Mouse (Mus musculus): ENCODE data around the gene Ralgapa2. TPM values are rescaled to one million over a fixed set of nuclear protein-coding genes. Genes with fewer than 3 reads are reported as not detected.

Gene Ralgapa2
- polyA plus RNA-seq, 1 experiment from 2014 or later, result 10.6 TPM

- H3K36me3 ChIP-seq (ENCODE audit: control insufficient read depth, insufficient read depth, low read length), result no peaks in the 10 kb centered on the region
- H3K4me2 ChIP-seq, result peak overlapping the region; percentile 68
- ATAC-seq (replicated peaks; ENCODE audit: insufficient number of reproducible peaks, low FRiP score, low TSS enrichment), result peak; percentile 53
- WGBS (ENCODE audit: insufficient replicate concordance), result under 1% methylated on average over 22 of the region's 22 CpGs
- peak overlapping the region; percentile 89 for H3K9ac ChIP-seq (ENCODE audit: low read depth, low read length)
- peaks cover 9% of the 10 kb centered on the region for H3K4me1 ChIP-seq (ENCODE audit: control insufficient read depth, insufficient read depth, low read length)
- no peaks in the 10 kb centered on the region for H3K9me3 ChIP-seq (replicated peaks; ENCODE audit: control insufficient read depth, low read length)
- peak overlapping the region; percentile 82 for H3K4me3 ChIP-seq (ENCODE audit: low read depth, low read length)
- H3K27me3 ChIP-seq (ENCODE audit: control insufficient read depth, insufficient read depth, low read length), result no peaks in the 10 kb centered on the region
- H3K27ac ChIP-seq (ENCODE audit: low read depth, low read length), result 0 out of 2 replicates have a peak overlapping the region, but pooled peaks have one; percentile 54
Measured at GRCm38 (mm10) chr2:146511401-146511865, 711 bp downstream of the Ralgapa2 start.

GRCm38 (mm10) chr2:146510780-146511179 lies 1.4 kb downstream of the Ralgapa2 start:
- Histone ChIP-seq H3K27me3 (ENCODE audit: control insufficient read depth, insufficient read depth, low read length) (no peaks in the 10 kb centered on the region), H3K9ac (ENCODE audit: low read depth, low read length) (peak overlapping the region; percentile 89; the same call in 1 of the 2 replicates), H3K27ac (ENCODE audit: low read depth, low read length) (peak overlapping the region; percentile 10; the same call in 1 of the 2 replicates), H3K4me1 (ENCODE audit: control insufficient read depth, insufficient read depth, low read length) (peaks cover 9% of the 10 kb centered on the region), H3K9me3 (replicated peaks; ENCODE audit: control insufficient read depth, low read length) (no peaks in the 10 kb centered on the region), H3K4me3 (ENCODE audit: low read depth, low read length) (peak overlapping the region; percentile 82), H3K36me3 (ENCODE audit: control insufficient read depth, insufficient read depth, low read length) (no peaks in the 10 kb centered on the region), H3K4me2 (peak overlapping the region; percentile 68)
- no peak for ATAC-seq (replicated peaks; ENCODE audit: insufficient number of reproducible peaks, low FRiP score, low TSS enrichment)
- 8% methylated on average over 1 of the region's 1 CpGs for WGBS (ENCODE audit: insufficient replicate concordance)

GRCm38 (mm10) chr2:146502578-146503311 lies 9.4 kb downstream of the Ralgapa2 start:
- no peak overlapping the region for H3K4me3 ChIP-seq (ENCODE audit: low read depth, low read length)
- H3K4me2 ChIP-seq, result no peak overlapping the region
- no peak for ATAC-seq (replicated peaks; ENCODE audit: insufficient number of reproducible peaks, low FRiP score, low TSS enrichment)
- no peaks in the 10 kb centered on the region for H3K9me3 ChIP-seq (replicated peaks; ENCODE audit: control insufficient read depth, low read length)
- peak overlapping the region; percentile 29; the same call in 1 of the 2 replicates for H3K27ac ChIP-seq (ENCODE audit: low read depth, low read length)
- no peaks in the 10 kb centered on the region for H3K27me3 ChIP-seq (ENCODE audit: control insufficient read depth, insufficient read depth, low read length)
- no peaks in the 10 kb centered on the region for H3K36me3 ChIP-seq (ENCODE audit: control insufficient read depth, insufficient read depth, low read length)
- H3K4me1 ChIP-seq (ENCODE audit: control insufficient read depth, insufficient read depth, low read length), result peaks cover 21% of the 10 kb centered on the region
- H3K9ac ChIP-seq (ENCODE audit: low read depth, low read length), result no peak overlapping the region
- WGBS (ENCODE audit: insufficient replicate concordance), result 60% methylated on average over 9 of the region's 9 CpGs

- Histone ChIP-seq H3K4me3 (ENCODE audit: low read depth, low read length) (no peak overlapping the region), H3K4me2 (no peak overlapping the region), H3K27ac (ENCODE audit: low read depth, low read length) (no peak overlapping the region), H3K36me3 (ENCODE audit: control insufficient read depth, insufficient read depth, low read length) (no peaks in the 10 kb centered on the region), H3K27me3 (ENCODE audit: control insufficient read depth, insufficient read depth, low read length) (no peaks in the 10 kb centered on the region), H3K4me1 (ENCODE audit: control insufficient read depth, insufficient read depth, low read length) (peaks cover 21% of the 10 kb centered on the region), H3K9ac (ENCODE audit: low read depth, low read length) (no peak overlapping the region), H3K9me3 (replicated peaks; ENCODE audit: control insufficient read depth, low read length) (no peaks in the 10 kb centered on the region)
- WGBS (ENCODE audit: insufficient replicate concordance), result 73% methylated on average over 1 of the region's 1 CpGs
- ATAC-seq (replicated peaks; ENCODE audit: insufficient number of reproducible peaks, low FRiP score, low TSS enrichment), result no peak
Measured at GRCm38 (mm10) chr2:146500067-146500466, 12.1 kb downstream of the Ralgapa2 start.

- ATAC-seq (replicated peaks; ENCODE audit: insufficient number of reproducible peaks, low FRiP score, low TSS enrichment), result no peak
- no peak overlapping the region for H3K4me2 ChIP-seq
- H3K36me3 ChIP-seq (ENCODE audit: control insufficient read depth, insufficient read depth, low read length), result no peaks in the 10 kb centered on the region
- no peaks in the 10 kb centered on the region for H3K27me3 ChIP-seq (ENCODE audit: control insufficient read depth, insufficient read depth, low read length)
- H3K4me1 ChIP-seq (ENCODE audit: control insufficient read depth, insufficient read depth, low read length), result peaks cover 21% of the 10 kb centered on the region
- no peaks in the 10 kb centered on the region for H3K9me3 ChIP-seq (replicated peaks; ENCODE audit: control insufficient read depth, low read length)
- no peak overlapping the region for H3K4me3 ChIP-seq (ENCODE audit: low read depth, low read length)
- H3K27ac ChIP-seq (ENCODE audit: low read depth, low read length), result no peak overlapping the region
- no peak overlapping the region for H3K9ac ChIP-seq (ENCODE audit: low read depth, low read length)
- 76% methylated on average over 1 of the region's 1 CpGs for WGBS (ENCODE audit: insufficient replicate concordance)
Measured at GRCm38 (mm10) chr2:146499111-146499510, 13.0 kb downstream of the Ralgapa2 start.

GRCm38 (mm10) chr2:146498298-146498697 lies 13.8 kb downstream of the Ralgapa2 start:
- H3K9me3 ChIP-seq (replicated peaks; ENCODE audit: control insufficient read depth, low read length), result no peaks in the 10 kb centered on the region
- peaks cover 21% of the 10 kb centered on the region for H3K4me1 ChIP-seq (ENCODE audit: control insufficient read depth, insufficient read depth, low read length)
- H3K4me3 ChIP-seq (ENCODE audit: low read depth, low read length), result no peak overlapping the region
- no peaks in the 10 kb centered on the region for H3K36me3 ChIP-seq (ENCODE audit: control insufficient read depth, insufficient read depth, low read length)
- no peaks in the 10 kb centered on the region for H3K27me3 ChIP-seq (ENCODE audit: control insufficient read depth, insufficient read depth, low read length)
- no peak overlapping the region for H3K27ac ChIP-seq (ENCODE audit: low read depth, low read length)
- ATAC-seq (replicated peaks; ENCODE audit: insufficient number of reproducible peaks, low FRiP score, low TSS enrichment), result no peak
- H3K4me2 ChIP-seq, result no peak overlapping the region
- H3K9ac ChIP-seq (ENCODE audit: low read depth, low read length), result no peak overlapping the region
- 42% methylated on average over 6 of the region's 6 CpGs for WGBS (ENCODE audit: insufficient replicate concordance)

GRCm38 (mm10) chr2:146496995-146497394 lies 15.1 kb downstream of the Ralgapa2 start:
- 44% methylated on average over 1 of the region's 1 CpGs for WGBS (ENCODE audit: insufficient replicate concordance)
- peaks cover 8% of the 10 kb centered on the region for H3K4me1 ChIP-seq (ENCODE audit: control insufficient read depth, insufficient read depth, low read length)
- H3K36me3 ChIP-seq (ENCODE audit: control insufficient read depth, insufficient read depth, low read length), result no peaks in the 10 kb centered on the region
- H3K9ac ChIP-seq (ENCODE audit: low read depth, low read length), result no peak overlapping the region
- H3K9me3 ChIP-seq (replicated peaks; ENCODE audit: control insufficient read depth, low read length), result no peaks in the 10 kb centered on the region
- no peak overlapping the region for H3K27ac ChIP-seq (ENCODE audit: low read depth, low read length)
- no peak overlapping the region for H3K4me2 ChIP-seq
- ATAC-seq (replicated peaks; ENCODE audit: insufficient number of reproducible peaks, low FRiP score, low TSS enrichment), result no peak
- no peaks in the 10 kb centered on the region for H3K27me3 ChIP-seq (ENCODE audit: control insufficient read depth, insufficient read depth, low read length)
- H3K4me3 ChIP-seq (ENCODE audit: low read depth, low read length), result no peak overlapping the region

GRCm38 (mm10) chr2:146495781-146496180 lies 16.4 kb downstream of the Ralgapa2 start:
- Histone ChIP-seq H3K4me1 (ENCODE audit: control insufficient read depth, insufficient read depth, low read length) (peaks cover 8% of the 10 kb centered on the region), H3K36me3 (ENCODE audit: control insufficient read depth, insufficient read depth, low read length) (no peaks in the 10 kb centered on the region), H3K4me3 (ENCODE audit: low read depth, low read length) (no peak overlapping the region), H3K9me3 (replicated peaks; ENCODE audit: control insufficient read depth, low read length) (no peaks in the 10 kb centered on the region), H3K4me2 (no peak overlapping the region), H3K27ac (ENCODE audit: low read depth, low read length) (no peak overlapping the region), H3K27me3 (ENCODE audit: control insufficient read depth, insufficient read depth, low read length) (no peaks in the 10 kb centered on the region), H3K9ac (ENCODE audit: low read depth, low read length) (no peak overlapping the region)
- no peak for ATAC-seq (replicated peaks; ENCODE audit: insufficient number of reproducible peaks, low FRiP score, low TSS enrichment)
- 86% methylated on average over 9 of the region's 9 CpGs for WGBS (ENCODE audit: insufficient replicate concordance)

All from heart, embryonic 11.5 days (tissue).